Mouse (Mus musculus): ENCODE results near the gene Ipo7.
"Not testable (repeated sequence)": the region's sequence is repeated elsewhere in the genome, so short reads cannot be mapped to it uniquely, and the experiment has no call there.

Ipo7 gene

DNA sequence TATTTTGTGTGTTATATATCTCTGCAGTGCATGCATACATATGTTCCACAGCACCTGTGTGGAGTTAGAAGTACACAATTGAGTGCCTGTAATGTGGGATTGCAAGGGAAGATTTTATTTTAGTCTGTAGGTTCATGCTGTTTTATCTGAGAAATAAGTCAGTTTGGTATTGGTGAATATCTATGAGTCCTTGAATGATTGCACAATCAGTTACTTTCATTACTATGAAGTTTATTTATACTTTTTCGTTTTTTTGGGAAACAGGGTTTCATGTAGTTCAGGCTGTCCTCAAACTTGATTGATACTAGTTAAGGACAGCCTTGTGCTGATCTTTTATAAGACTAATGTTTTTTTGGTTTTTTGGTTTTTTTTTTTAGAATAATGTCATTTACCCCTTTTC, 5.5 kb downstream of the Ipo7 start:
- DNase-seq = no peak

GRCm38 (mm10) chr7:110026594-110026993, 8.5 kb downstream of the Ipo7 start:
- no peak for DNase-seq

- no peak for DNase-seq
These were observed 10.8 kb downstream of the Ipo7 start for GRCm38 (mm10) chr7:110028826-110029225.

DNA sequence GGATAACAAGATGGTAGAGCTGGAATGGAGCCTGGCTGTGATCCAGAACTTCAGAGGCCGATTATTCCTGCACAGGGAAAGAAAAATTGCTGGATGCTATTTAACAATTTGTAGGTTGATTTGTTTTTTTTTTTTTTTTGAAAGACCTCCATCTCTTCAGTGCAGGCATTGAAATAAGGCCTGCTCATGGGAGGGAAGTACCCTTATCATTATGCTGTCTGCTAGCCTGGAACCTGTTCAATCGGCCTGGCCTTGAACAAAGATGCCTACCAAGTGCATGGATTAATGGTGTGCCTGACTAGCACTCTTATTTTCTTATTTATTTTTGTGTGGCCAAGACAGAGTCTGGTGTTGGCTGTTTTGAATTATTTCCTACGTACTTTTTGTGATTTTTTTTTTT, 12.3 kb downstream of the Ipo7 start:
- no peak for DNase-seq

GRCm38 (mm10) chr7:110057723-110058122, 39.6 kb downstream of the Ipo7 start:
- DNase-seq = not testable (repeated sequence)

GRCm38 (mm10) chr7:110059092-110059785, 41.2 kb downstream of the Ipo7 start:
- no peak for DNase-seq

DNA sequence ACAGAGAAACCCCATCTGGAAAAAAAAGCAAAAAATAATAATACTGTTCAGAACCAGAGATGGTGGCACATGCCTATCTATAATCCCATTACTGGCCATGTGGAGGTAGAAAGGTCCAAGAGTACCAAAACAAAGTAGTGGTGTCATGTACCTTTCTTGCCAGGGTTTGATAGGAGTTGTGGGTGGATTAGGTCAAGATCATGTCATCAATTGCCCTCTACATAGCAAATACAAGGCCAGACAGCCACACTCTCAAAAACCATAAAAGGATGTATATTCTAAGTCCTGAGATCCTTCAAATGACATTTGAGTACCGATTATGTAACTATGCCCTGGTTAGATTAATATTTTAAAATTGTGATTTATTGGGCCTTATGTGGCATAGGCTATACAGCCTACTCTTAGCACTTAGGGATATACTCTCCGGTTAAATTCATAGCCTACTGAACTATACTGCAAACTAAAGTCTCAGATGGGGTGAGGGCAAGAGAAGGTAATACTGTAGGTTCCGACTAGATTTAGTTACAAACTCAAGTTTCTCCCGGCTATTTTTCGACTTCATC, 42.1 kb downstream of the Ipo7 start:
- no peak for DNase-seq

DNA sequence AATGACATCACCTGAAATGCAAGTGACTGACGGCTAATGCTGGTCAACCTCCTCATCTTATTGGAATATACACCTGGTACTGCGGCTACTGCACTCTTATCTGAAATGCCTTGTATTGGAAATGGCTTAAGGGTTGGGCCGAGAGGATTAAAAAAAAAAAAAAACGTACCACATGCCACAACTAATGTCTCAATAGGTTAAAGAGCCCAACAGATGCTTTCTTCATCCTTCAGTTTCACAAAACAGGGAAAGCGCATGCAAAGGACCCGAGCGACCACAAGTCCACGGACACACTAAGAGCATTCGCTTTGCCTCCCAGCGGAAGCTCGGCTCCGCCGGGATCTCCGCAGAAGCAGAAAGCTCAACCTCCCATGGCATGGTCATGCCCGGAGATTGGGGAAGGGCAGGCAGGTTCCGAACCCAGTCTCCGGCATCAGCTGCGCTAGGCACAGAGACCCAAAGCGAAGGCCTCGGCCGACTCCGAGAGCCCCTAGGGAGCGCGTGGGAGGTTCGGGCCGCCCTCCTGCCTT, 42.7 kb downstream of the Ipo7 start:
- no peak for DNase-seq

DNA sequence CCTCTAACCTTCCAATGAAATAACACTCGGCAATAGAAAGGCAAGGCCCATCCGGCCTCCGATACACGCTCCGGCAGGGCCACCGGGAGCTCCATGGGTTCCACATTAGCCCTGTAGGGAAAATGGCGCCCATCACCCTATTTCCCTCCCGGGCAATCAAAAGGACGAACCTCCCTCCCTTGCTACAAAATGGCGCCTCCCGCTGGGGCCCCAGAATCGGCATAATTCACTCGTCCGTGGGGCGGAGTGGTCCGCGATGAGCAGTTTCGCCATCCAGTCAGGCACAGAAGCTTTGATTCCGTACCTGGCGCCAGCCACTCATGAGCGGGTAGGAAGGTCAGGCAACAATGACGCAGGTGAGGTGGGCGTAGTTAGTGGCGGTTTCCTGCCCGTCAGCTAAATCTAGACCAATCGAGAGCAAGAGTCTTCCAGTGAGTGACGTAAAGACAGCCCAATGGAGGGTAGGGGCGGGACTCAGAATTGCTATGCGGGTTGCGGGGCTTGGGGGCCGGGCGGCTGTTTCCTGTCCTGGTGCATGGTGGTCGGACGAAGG, 43.2 kb downstream of the Ipo7 start, which contains the start of gene Zfp143:
Gene Zfp143, plus strand, starts transcription at position 19 of the 553 bp plus-strand sequence.
- DNase-seq = peak; percentile 100

DNA sequence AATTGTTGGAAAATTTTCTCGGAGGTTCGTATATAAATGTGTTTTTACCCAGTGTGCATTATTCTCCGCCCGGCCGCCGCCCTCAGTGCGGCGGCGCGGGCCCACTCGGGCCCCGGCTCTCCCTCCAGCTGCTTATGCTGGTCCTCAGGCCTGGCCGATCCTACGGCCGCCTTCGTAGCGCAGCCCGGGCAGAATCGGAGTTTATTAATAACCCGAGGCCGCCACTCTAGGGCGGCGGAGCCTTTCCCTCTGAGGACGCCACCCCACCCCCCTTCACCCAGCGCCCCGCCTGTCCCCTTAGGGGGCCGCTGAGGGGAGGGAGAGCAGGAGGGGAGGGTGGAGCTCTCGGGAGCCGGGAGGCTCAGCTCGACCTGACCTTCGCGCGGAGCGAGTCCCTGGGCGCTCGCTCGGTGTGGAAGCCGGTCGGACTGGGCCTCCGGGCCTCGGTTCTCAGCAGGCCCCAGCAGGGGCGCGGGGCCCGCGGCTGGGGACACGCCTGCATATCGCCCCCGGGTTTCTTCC, 43.7 kb downstream of the Ipo7 start:
- DNase-seq = peak; percentile 91 to 94

- no peak for DNase-seq
These were observed 45.7 kb downstream of the Ipo7 start for GRCm38 (mm10) chr7:110063731-110064130.

DNA sequence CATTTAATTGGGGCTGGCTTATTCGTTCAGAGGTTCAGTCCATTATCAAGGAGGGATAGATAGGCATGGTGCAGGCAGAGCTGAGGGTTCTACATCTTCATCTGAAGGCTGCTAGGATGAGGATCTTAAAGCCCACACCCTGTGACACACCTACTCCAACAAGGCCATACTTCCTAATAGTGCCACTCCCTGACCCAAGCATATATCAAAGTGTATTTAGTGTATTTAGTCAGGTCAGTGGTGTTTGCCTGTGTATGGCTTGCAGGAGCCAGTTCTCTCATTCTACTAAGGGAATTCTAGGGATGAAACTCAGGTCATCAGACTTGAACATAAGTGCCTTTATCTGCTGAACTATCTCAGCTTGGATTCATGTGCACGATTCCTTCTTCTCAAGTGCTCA, 51.0 kb downstream of the Ipo7 start:
- DNase-seq = no peak

DNA sequence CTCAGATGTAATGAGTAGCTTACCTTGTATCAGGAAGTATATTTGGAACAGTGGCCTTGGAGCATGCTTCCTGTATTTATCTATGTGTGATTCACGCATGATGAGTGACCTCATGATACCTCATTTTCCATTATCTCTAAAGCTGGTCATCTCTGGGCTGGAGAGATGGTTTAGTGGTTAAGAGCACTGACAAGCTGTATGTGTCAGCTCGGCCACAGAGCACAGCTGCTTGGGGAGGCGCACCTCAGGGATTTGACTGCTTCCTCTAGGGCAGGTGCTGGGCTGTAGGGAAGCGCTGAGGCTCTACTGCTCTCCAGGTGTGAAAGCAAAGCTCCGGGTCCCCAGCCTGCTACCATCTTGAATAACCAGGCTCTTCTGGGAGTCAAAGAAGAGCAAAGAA, 60.1 kb downstream of the Ipo7 start:
- DNase-seq = no peak

DNA sequence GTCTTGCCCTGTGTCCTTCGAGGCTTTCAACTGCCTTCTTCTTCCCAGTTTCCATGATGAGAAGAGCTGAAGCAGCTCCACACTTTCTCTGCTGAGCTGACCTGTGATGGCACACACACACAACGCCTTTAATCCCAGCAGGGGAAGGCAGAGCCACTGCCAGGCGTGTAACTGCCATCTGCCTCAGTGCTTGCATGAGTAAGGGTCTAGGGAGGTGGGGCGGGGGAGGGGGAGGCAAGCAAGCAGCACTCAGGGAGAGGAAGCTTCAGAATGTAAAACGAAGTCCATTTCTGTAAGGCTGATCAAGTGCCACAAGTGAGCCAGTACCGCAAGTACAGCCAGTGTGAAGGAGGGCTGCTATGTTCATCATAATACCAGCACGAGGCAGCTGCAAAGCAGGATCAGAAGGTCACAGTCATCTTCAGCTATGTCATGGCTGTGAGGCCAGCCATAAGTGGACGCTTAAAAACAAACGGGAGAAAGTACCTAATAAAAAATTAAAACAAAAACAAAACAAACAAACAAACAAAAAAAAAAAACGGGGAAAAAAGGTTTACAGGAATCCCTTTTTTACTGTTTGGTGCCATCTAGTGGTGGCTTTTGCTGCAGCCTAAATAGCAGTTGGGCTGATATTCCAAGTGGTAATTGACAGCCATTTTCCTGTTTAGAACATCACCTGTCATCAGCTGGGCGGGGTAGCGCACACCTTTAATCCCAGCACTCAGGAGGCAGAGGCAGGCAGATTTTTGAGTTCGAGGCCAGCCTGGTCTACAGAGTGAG, 65.5 kb downstream of the Ipo7 start:
- peak in 1 of 2 experiments; percentile 67 for DNase-seq

GRCm38 (mm10) chr7:110085217-110085616, 67.1 kb downstream of the Ipo7 start:
- no peak for DNase-seq

DNA sequence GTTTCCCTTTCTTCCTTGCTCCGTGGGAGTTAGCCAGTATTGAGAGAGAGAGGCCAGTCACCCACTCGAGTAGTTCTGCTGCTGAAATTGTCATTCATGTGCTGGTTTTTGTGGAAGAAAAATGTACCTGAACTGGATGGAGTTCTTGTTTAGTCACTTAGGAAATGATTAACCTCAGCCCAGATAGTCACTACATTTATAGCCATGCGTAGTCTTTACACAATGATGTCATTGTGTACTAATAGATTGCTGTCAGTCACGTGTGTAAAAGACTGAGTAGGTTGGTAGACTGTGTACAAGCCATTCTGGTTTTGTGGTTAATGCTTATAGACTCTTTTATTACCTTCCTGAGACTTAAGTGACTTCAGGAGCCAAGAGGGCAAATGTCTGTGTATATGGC, 69.8 kb downstream of the Ipo7 start:
- peak in 1 of 2 experiments; percentile 33 for DNase-seq

DNA sequence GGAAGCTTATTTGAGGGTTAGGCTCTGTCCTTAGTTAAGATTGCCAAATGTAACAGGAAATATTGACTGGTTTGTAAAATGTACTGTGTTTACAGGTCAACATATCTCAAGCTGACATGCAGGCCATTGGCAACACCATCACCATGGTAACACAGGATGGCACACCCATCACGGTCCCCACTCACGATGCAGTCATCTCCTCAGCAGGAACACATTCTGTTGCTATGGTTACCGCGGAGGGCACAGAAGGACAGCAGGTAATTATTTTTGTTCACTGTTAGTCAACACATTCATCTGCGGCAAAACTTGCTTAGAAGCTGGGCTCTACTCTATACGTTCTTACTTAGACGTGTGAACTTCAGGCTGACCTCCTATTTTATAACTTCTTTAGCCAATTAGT, 73.6 kb downstream of the Ipo7 start:
- DNase-seq = no peak

- no peak for DNase-seq
These were observed 78.3 kb downstream of the Ipo7 start for GRCm38 (mm10) chr7:110096332-110096731.

DNA sequence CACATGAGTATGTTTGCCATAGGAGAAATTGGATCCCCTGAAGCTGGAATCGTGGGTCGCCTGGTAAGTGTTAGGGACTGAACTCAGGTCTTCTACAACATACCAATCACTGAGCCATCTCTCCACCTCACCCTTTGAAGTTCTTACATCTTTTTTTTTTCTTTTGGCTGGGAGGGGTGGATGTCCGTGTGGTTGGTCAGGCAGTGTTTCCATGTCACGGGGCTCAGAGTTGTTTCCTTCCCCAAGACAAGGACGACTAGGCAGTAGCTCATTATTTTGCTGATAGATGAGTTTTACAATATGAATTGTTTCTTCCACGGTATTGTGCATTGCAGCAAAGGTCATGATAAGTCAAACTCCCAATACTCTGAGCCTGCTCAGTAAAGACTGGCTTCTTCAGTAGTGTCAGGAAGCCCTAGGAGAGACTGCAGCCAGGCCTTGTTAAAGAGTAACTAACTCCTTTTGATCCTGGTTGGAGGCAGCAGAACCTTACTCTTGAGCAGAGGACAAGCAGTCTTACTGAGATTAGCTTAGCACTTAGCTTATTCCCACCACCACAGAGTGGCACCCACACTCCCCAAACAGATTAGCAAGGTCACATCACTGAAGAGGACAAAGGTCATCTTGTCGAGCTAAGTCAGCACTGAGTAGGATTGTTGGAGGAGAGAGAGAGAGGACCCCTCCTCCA, 79.2 kb downstream of the Ipo7 start:
- peak; percentile 74 to 89 for DNase-seq

GRCm38 (mm10) chr7:110100854-110101253, 82.8 kb downstream of the Ipo7 start:
- no peak for DNase-seq

DNA sequence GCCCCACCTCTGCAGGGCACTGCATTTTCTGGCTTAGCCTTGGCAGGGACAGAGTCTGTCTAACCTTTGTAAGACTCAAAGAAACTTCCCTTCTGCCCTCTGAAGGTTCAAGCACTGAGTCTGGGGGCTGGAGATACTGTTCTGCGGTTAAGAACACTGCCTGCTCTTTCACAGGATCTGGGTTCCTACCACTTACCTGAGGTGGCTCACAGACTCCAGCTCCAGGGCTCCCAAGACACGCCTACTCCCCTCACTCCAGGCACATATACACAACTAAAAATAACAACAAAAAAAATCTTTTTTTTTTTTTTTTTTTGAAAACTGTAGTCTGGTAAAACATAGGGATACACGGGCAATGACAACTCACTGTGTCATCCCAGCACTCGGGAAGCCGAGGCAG, 83.2 kb downstream of the Ipo7 start:
- no peak for DNase-seq

- peak; percentile 63 to 77 for DNase-seq
These were observed 87.0 kb downstream of the Ipo7 start for GRCm38 (mm10) chr7:110105041-110105440.

Data from kidney, adult 8-10 months (tissue).